Mouse (Mus musculus) forebrain, embryonic 11.5 days (tissue): ENCODE data around the gene Flrt3. TPM values are rescaled to one million over a fixed set of nuclear protein-coding genes. Genes with fewer than 3 reads are reported as not detected.

Source experiments
- ATAC-seq: fragments of 200-750 bp; cut with Nextera tagmentation; replicated peaks from 2 replicates; pipeline ENCODE4 v1.8.0; 2017; ENCODE audit warnings: moderate TSS enrichment; ENCODE audit not compliant: low FRiP score
- DNase-seq: peaks from one replicate; pipeline ENCODE4 v3.0.0-alpha.2; 2017; ENCODE audit warnings: low spot score
- H3K27ac ChIP-seq: fragments of 300-500 bp; sonication (generic); 2 replicates; pipeline ENCODE4 v1.5.1; 2014; ENCODE audit warnings: low read depth, low read length
- H3K27me3 ChIP-seq: fragments of 300-500 bp; sonication (generic); 2 replicates; pipeline ENCODE4 v1.6.1; 2014; ENCODE audit warnings: mild to moderate bottlenecking, low read length, mixed read lengths; ENCODE audit not compliant: control insufficient read depth, insufficient read depth
- H3K36me3 ChIP-seq: fragments of 300-500 bp; sonication (generic); 2 replicates; pipeline ENCODE4 v1.6.1; 2014; ENCODE audit warnings: mild to moderate bottlenecking, low read length, moderate library complexity, mixed read lengths; ENCODE audit not compliant: control insufficient read depth, insufficient read depth
- H3K4me1 ChIP-seq: fragments of 300-500 bp; sonication (generic); replicated peaks from 2 replicates; pipeline ENCODE4 v1.6.1; 2014; ENCODE audit warnings: low read length, mixed read lengths; ENCODE audit not compliant: control insufficient read depth, insufficient read depth
- H3K4me2 ChIP-seq: fragments of 300-500 bp; sonication (generic); 2 replicates; pipeline ENCODE4 v1.6.1; 2014; ENCODE audit warnings: low read depth, mild to moderate bottlenecking, low read length, moderate library complexity, mixed read lengths; ENCODE audit not compliant: severe bottlenecking
- H3K4me3 ChIP-seq: fragments of 300-500 bp; sonication (generic); 2 replicates; pipeline ENCODE4 v1.5.1; 2014; ENCODE audit warnings: low read depth, low read length
- H3K9ac ChIP-seq: fragments of 300-500 bp; sonication (generic); 2 replicates; pipeline ENCODE4 v1.6.1; 2014; ENCODE audit warnings: low read length
- H3K9me3 ChIP-seq: fragments of 300-500 bp; sonication (generic); 2 replicates; pipeline ENCODE4 v1.6.1; 2016; ENCODE audit warnings: low read length, mixed read lengths; ENCODE audit not compliant: control insufficient read depth
- WGBS: fragments of 180-500 bp; shearing (Covaris S2); extraction: QIAGEN DNeasy Blood & Tissue Kit; methylation state at CpG from one replicate; pipeline ENCODE4 v1.1.7; 2014; 5-methylcytosine and 5-hydroxymethylcytosine counted together
- polyA plus RNA-seq: library from polyadenylated mRNA; unstranded; fragments of >200 nt; fragmentation: Nextera tagmentation; extraction: Ambion mirVana; gene quantifications from 2 replicates; pipeline ENCODE4 v1.2.1, GENCODE M21; 2014

Gene Flrt3
- polyA plus RNA-seq, 1 experiment from 2014 or later = 92.2 TPM

DNA sequence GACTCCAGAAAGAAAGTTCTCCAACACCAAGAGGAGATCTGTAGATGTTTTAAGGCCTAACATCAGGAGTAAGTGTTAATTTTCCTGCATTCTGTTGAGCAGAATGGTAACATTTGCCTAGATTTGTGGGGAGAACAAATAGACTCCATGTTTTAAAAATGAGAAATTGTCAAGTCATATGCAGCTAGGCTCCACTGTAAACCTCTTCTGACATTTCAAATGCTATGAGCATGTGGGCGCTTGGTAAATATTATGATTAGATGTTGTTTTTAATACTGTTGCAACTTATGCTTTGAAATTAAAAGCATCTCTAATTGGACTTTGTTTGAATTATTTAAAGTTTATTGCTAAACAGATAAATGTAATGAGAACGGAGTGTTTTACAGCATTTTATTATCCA lies 55.8 kb downstream of the Flrt3 start:
- Histone ChIP-seq H3K27me3 (no peaks in the 10 kb centered on the region), H3K9me3 (no peaks in the 10 kb centered on the region), H3K4me2 (no peak overlapping the region), H3K27ac (no peak overlapping the region), H3K4me3 (no peak overlapping the region), H3K36me3 (no peaks in the 10 kb centered on the region), H3K4me1 (no peaks in the 10 kb centered on the region), H3K9ac (no peak overlapping the region)
- DNase-seq (no peak), ATAC-seq (no peak)
- WGBS = 94% methylated on average over 2 of the region's 2 CpGs
